Mouse (Mus musculus): ENCODE results near the gene Cdh1.
"Not testable (repeated sequence)": the region's sequence is repeated elsewhere in the genome, so short reads cannot be mapped to it uniquely, and the experiment has no call there.

Gene Cdh1

GRCm38 (mm10) chr8:106603131-106603819 is at the start of gene Cdh1:
Cdh1 (plus strand) TSS chr8:106603351.
- in situ Hi-C loops (cut with MboI, MseI): loop anchor here (10.0 kb wide), 1 partner anchor 1288 kb away; no protein-coding TSS in a partner anchor

- in situ Hi-C loops (cut with MboI, MseI): no loop called here
These were observed 49.1 kb upstream of the Cdh1 start for GRCm38 (mm10) chr8:106554011-106554410.

- in situ Hi-C loops (cut with MboI, MseI): no loop called here
These were observed 47.0 kb upstream of the Cdh1 start for GRCm38 (mm10) chr8:106556068-106556645.

- in situ Hi-C loops (cut with MboI, MseI): no loop called here
These were observed 43.3 kb upstream of the Cdh1 start for GRCm38 (mm10) chr8:106559844-106560243.

- in situ Hi-C loops (cut with MboI, MseI): no loop called here
These were observed 41.9 kb upstream of the Cdh1 start for GRCm38 (mm10) chr8:106561097-106561865.

- in situ Hi-C loops (cut with MboI, MseI): no loop called here
These were observed 39.4 kb upstream of the Cdh1 start for GRCm38 (mm10) chr8:106563691-106564182.

- in situ Hi-C loops (cut with MboI, MseI): loop anchor here (5.0 kb wide), 1 partner anchor 78 kb away; no protein-coding TSS in a partner anchor
These were observed 34.1 kb upstream of the Cdh1 start for GRCm38 (mm10) chr8:106569006-106569405.

GRCm38 (mm10) chr8:106570386-106570785 is 32.8 kb upstream of the Cdh1 start:
- in situ Hi-C loops (cut with MboI, MseI): no loop called here

GRCm38 (mm10) chr8:106571551-106572172 is 31.5 kb upstream of the Cdh1 start:
- in situ Hi-C loops (cut with MboI, MseI): no loop called here

GRCm38 (mm10) chr8:106572175-106572574 is 31.0 kb upstream of the Cdh1 start:
- in situ Hi-C loops (cut with MboI, MseI): not testable (repeated sequence)

- in situ Hi-C loops (cut with MboI, MseI): not testable (repeated sequence)
These were observed 30.0 kb upstream of the Cdh1 start, which contains the start of gene Gm10073 for GRCm38 (mm10) chr8:106573168-106573567. Gm10073 (minus strand) TSS chr8:106573461.

- in situ Hi-C loops (cut with MboI, MseI): no loop called here
These were observed 28.9 kb upstream of the Cdh1 start for GRCm38 (mm10) chr8:106574283-106574682.

GRCm38 (mm10) chr8:106576849-106577555 is 26.1 kb upstream of the Cdh1 start:
- in situ Hi-C loops (cut with MboI, MseI): no loop called here

- in situ Hi-C loops (cut with MboI, MseI): no loop called here
These were observed 23.6 kb upstream of the Cdh1 start for GRCm38 (mm10) chr8:106579510-106579909.

- in situ Hi-C loops (cut with MboI, MseI): no loop called here
These were observed 21.6 kb upstream of the Cdh1 start for GRCm38 (mm10) chr8:106581344-106582088.

GRCm38 (mm10) chr8:106584942-106585670 is 18.0 kb upstream of the Cdh1 start:
- in situ Hi-C loops (cut with MboI, MseI): no loop called here

GRCm38 (mm10) chr8:106585671-106586037 is 17.5 kb upstream of the Cdh1 start:
- in situ Hi-C loops (cut with MboI, MseI): no loop called here

- in situ Hi-C loops (cut with MboI, MseI): no loop called here
These were observed 16.3 kb upstream of the Cdh1 start for GRCm38 (mm10) chr8:106586896-106587295.

Measured in regulatory T cell (primary cell).